Mouse (Mus musculus): ENCODE data around the gene Sowaha. TPM values are rescaled to one million over a fixed set of nuclear protein-coding genes. Genes with fewer than 3 reads are reported as not detected.
"Not testable (repeated sequence)": the region's sequence is repeated elsewhere in the genome, so short reads cannot be mapped to it uniquely, and the experiment has no call there.

Gene Sowaha
- polyA plus RNA-seq, 1 experiment from 2014 or later: 0.18 TPM

GRCm38 (mm10) chr11:53427993-53428715 lies 51.9 kb downstream of the Sowaha start:
- Histone ChIP-seq H3K9me3 (replicated peaks; ENCODE audit: control insufficient read depth, low read length) (no peaks in the 10 kb centered on the region), H3K27me3 (ENCODE audit: control insufficient read depth, insufficient read depth, low read length) (no peaks in the 10 kb centered on the region), H3K4me3 (ENCODE audit: low read length) (no peak overlapping the region), H3K36me3 (ENCODE audit: control insufficient read depth, insufficient read depth) (peaks cover 9% of the 10 kb centered on the region), H3K4me1 (ENCODE audit: control insufficient read depth, insufficient read depth, low read length) (peaks cover 20% of the 10 kb centered on the region), H3K4me2 (ENCODE audit: low read depth, low read length) (no peak overlapping the region), H3K9ac (ENCODE audit: low read length) (no peak overlapping the region), H3K27ac (ENCODE audit: low read length) (no peak overlapping the region)
- ATAC-seq (replicated peaks; ENCODE audit: extremely low read depth, insufficient read depth, low FRiP score): no peak
- 86% methylated on average over 3 of the region's 3 CpGs for WGBS

GRCm38 (mm10) chr11:53426914-53427313 lies 53.2 kb downstream of the Sowaha start:
- not testable (repeated sequence) for H3K4me3 ChIP-seq (ENCODE audit: low read length); H3K27me3 ChIP-seq (ENCODE audit: control insufficient read depth, insufficient read depth, low read length); H3K9ac ChIP-seq (ENCODE audit: low read length); H3K4me2 ChIP-seq (ENCODE audit: low read depth, low read length); H3K9me3 ChIP-seq (replicated peaks; ENCODE audit: control insufficient read depth, low read length); H3K27ac ChIP-seq (ENCODE audit: low read length); H3K36me3 ChIP-seq (ENCODE audit: control insufficient read depth, insufficient read depth); ATAC-seq (replicated peaks; ENCODE audit: extremely low read depth, insufficient read depth, low FRiP score)
- peaks cover 26% of the 10 kb centered on the region for H3K4me1 ChIP-seq (ENCODE audit: control insufficient read depth, insufficient read depth, low read length)
- 55% methylated on average over 3 of the region's 3 CpGs for WGBS

Other genes with a start within 250 kb of the Sowaha start
- gene Hspa4, start 179.8 kb downstream of the Sowaha start, polyA plus RNA-seq (2015; fragmentation: Nextera tagmentation; extraction: Ambion mirVana): 66.6 and 72.8 TPM in 2 replicates
- gene Zcchc10, start 155.6 kb downstream of the Sowaha start, polyA plus RNA-seq (2015; fragmentation: Nextera tagmentation; extraction: Ambion mirVana): 12.8 and 16.7 TPM in 2 replicates
- gene Aff4, start 129.4 kb downstream of the Sowaha start, polyA plus RNA-seq (2015; fragmentation: Nextera tagmentation; extraction: Ambion mirVana): 23.0 and 31.7 TPM in 2 replicates
- gene Leap2, start 57.1 kb downstream of the Sowaha start, polyA plus RNA-seq (2015; fragmentation: Nextera tagmentation; extraction: Ambion mirVana): 0.39 TPM in 1 of 2 replicates, not detected in the other
- 1,391 and 1,425 TPM in 2 replicates for gene Uqcrq, start 49.4 kb downstream of the Sowaha start, polyA plus RNA-seq (2015; fragmentation: Nextera tagmentation; extraction: Ambion mirVana)
- 1.2 and 1.6 TPM in 2 replicates for gene Gdf9, start 49.3 kb downstream of the Sowaha start, polyA plus RNA-seq (2015; fragmentation: Nextera tagmentation; extraction: Ambion mirVana)
- gene Gm10447, start 23.2 kb downstream of the Sowaha start, polyA plus RNA-seq (2015; fragmentation: Nextera tagmentation; extraction: Ambion mirVana): 0.06 and 0.09 TPM in 2 replicates
- 1.3 and 1.8 TPM in 2 replicates for gene Shroom1, start 23.1 kb downstream of the Sowaha start, polyA plus RNA-seq (2015; fragmentation: Nextera tagmentation; extraction: Ambion mirVana)
- not detected in 2 replicates for gene Gm9837, start 9.8 kb downstream of the Sowaha start, polyA plus RNA-seq (2015; fragmentation: Nextera tagmentation; extraction: Ambion mirVana)
- not detected in 2 replicates for gene Gm9945, start 108 bp downstream of the Sowaha start, polyA plus RNA-seq (2015; fragmentation: Nextera tagmentation; extraction: Ambion mirVana)
- gene Sept8, start 39.0 kb upstream of the Sowaha start, polyA plus RNA-seq (2015; fragmentation: Nextera tagmentation; extraction: Ambion mirVana): 22.9 and 23.3 TPM in 2 replicates
- 38.3 and 38.9 TPM in 2 replicates for gene Kif3a, start 87.1 kb upstream of the Sowaha start, polyA plus RNA-seq (2015; fragmentation: Nextera tagmentation; extraction: Ambion mirVana)
- 0.51 and 1.1 TPM in 2 replicates for gene Il4, start 138.4 kb upstream of the Sowaha start, polyA plus RNA-seq (2015; fragmentation: Nextera tagmentation; extraction: Ambion mirVana)
- gene Il13, start 154.4 kb upstream of the Sowaha start, polyA plus RNA-seq (2015; fragmentation: Nextera tagmentation; extraction: Ambion mirVana): 0.24 TPM in 1 of 2 replicates, not detected in the other
- 19.9 and 23.9 TPM in 2 replicates for gene Rad50, start 227.0 kb upstream of the Sowaha start, polyA plus RNA-seq (2015; fragmentation: Nextera tagmentation; extraction: Ambion mirVana)
- gene Il5, start 240.5 kb upstream of the Sowaha start, polyA plus RNA-seq (2015; fragmentation: Nextera tagmentation; extraction: Ambion mirVana): not detected in 2 replicates